Mouse (Mus musculus) cerebellum, adult 2 months (tissue): ENCODE data around the gene Yrdc.

Experiments
- CTCF ChIP-seq: fragments of 200-500 bp; IDR thresholded peaks from 2 replicates; pipeline ENCODE4 v1.5.1; 2011; ENCODE audit warnings: low read depth, mild to moderate bottlenecking, control low read depth, low read length, moderate library complexity, borderline replicate concordance; ENCODE audit not compliant: insufficient read depth
- POLR2A ChIP-seq: fragments of 200-500 bp; IDR thresholded peaks from 2 replicates; pipeline ENCODE4 v1.6.1; 2011; ENCODE audit warnings: low read length, control low read depth, borderline replicate concordance; ENCODE audit not compliant: insufficient read depth

- peak; percentile 20; the same call in 1 of the 2 replicates for TF ChIP-seq CTCF
- peak; percentile 48 for TF ChIP-seq POLR2A
Measured at GRCm38 (mm10) chr4:124894508-124895428, 44.3 kb downstream of the Yrdc start.
